Mouse (Mus musculus) T-helper 1 cell (primary cell): Measurements from ENCODE around the gene Camta2.

Experiments used
- in situ Hi-C: fragments of 300-600 bp; cut with MboI, MseI; formaldehyde crosslinking; loops from one replicate; pipeline ENCODE4 v1.15.1; 2025; ENCODE audit warnings: high pct_unique_total_duplicates

The Camta2 gene

GRCm38 (mm10) chr11:70693504-70693903 is 5.6 kb upstream of the Camta2 start:
- in situ Hi-C loops = no loop called here

GRCm38 (mm10) chr11:70689578-70689977 is 1.7 kb upstream of the Camta2 start:
- in situ Hi-C loops = loop anchor here (5.0 kb wide), 1 partner anchor 68 kb away; no protein-coding TSS in a partner anchor

- in situ Hi-C loops = loop anchor here (5.0 kb wide), 1 partner anchor 69 kb away; no protein-coding TSS in a partner anchor
These were observed 467 bp upstream of the Camta2 start for GRCm38 (mm10) chr11:70688372-70688771.

GRCm38 (mm10) chr11:70686901-70687566 is 871 bp downstream of the Camta2 start:
- in situ Hi-C loops = loop anchor here (5.0 kb wide), 1 partner anchor 70 kb away; no protein-coding TSS in a partner anchor

GRCm38 (mm10) chr11:70683640-70684039 is 4.3 kb downstream of the Camta2 start:
- in situ Hi-C loops = no loop called here

- in situ Hi-C loops = no loop called here
These were observed 5.9 kb downstream of the Camta2 start for GRCm38 (mm10) chr11:70681897-70682581.

GRCm38 (mm10) chr11:70681170-70681569 is 6.7 kb downstream of the Camta2 start:
- in situ Hi-C loops = no loop called here

GRCm38 (mm10) chr11:70679894-70680293 is 8.0 kb downstream of the Camta2 start:
- in situ Hi-C loops = no loop called here

- in situ Hi-C loops = no loop called here
These were observed 8.5 kb downstream of the Camta2 start for GRCm38 (mm10) chr11:70679361-70679760.

- in situ Hi-C loops = no loop called here
These were observed 9.3 kb downstream of the Camta2 start for GRCm38 (mm10) chr11:70678576-70678975.

- in situ Hi-C loops = no loop called here
These were observed 9.8 kb downstream of the Camta2 start for GRCm38 (mm10) chr11:70678092-70678491.

GRCm38 (mm10) chr11:70674501-70674900 is 13.4 kb downstream of the Camta2 start:
- in situ Hi-C loops = no loop called here

- in situ Hi-C loops = no loop called here
These were observed 13.9 kb downstream of the Camta2 start for GRCm38 (mm10) chr11:70674014-70674413.

GRCm38 (mm10) chr11:70671333-70672047 is 16.4 kb downstream of the Camta2 start:
- in situ Hi-C loops = no loop called here

- in situ Hi-C loops = no loop called here
These were observed 17.4 kb downstream of the Camta2 start for GRCm38 (mm10) chr11:70670483-70670882.

- in situ Hi-C loops = loop anchor here (5.0 kb wide), 1 partner anchor 52 kb away; the partner anchor contains the start of genes 4930544D05Rik and Chrne
These were observed 18.1 kb downstream of the Camta2 start for GRCm38 (mm10) chr11:70669582-70670345.

- in situ Hi-C loops = loop anchor here (5.0 kb wide), 1 partner anchor 52 kb away; the partner anchor contains the start of genes 4930544D05Rik and Chrne
These were observed 19.0 kb downstream of the Camta2 start, which contains the start of gene Spag7 for GRCm38 (mm10) chr11:70668771-70669505. Gene Spag7 (minus strand): TSS chr11:70669416.

- in situ Hi-C loops = loop anchor here (5.0 kb wide), 1 partner anchor 51 kb away; the partner anchor contains the start of genes 4930544D05Rik and Chrne
These were observed 19.6 kb downstream of the Camta2 start for GRCm38 (mm10) chr11:70668335-70668770.

GRCm38 (mm10) chr11:70667271-70668150 is 20.4 kb downstream of the Camta2 start:
- in situ Hi-C loops = loop anchor here (5.0 kb wide), 1 partner anchor 50 kb away; the partner anchor contains the start of genes 4930544D05Rik and Chrne
